Mouse (Mus musculus): ENCODE results near the gene Ptprt.

DNA sequence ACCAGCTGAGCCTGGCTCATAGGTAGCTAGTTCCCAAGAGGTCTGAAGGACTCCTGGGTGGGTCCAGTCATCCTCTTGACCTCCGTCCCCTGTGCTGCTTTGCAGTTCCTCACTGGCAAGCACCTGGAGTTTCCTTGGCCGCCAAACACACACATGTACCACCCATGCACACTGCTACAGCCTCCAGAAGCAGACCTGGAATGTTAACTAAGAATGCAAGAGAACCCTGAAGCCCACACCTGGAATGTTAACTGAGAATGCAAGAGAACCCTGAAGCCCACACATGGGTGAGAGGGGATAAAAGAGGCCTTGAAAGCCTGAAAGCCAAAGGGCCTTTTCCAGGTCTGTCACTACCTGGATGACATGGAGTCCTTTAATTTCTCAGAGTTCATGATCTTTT is 46.7 kb downstream of the Ptprt start:
- no peak for TF ChIP-seq CTCF (IDR thresholded peaks at IDR 0.05; ENCODE audit: extremely low read depth, insufficient read length, insufficient replicate concordance, low read depth, low read length)
- no peak for TF ChIP-seq POLR2A (IDR thresholded peaks at IDR 0.05; ENCODE audit: low read depth, low read length)
